Comparison of ENCODE assay signal across 25 mouse cellular contexts in the genomic region with DNA sequence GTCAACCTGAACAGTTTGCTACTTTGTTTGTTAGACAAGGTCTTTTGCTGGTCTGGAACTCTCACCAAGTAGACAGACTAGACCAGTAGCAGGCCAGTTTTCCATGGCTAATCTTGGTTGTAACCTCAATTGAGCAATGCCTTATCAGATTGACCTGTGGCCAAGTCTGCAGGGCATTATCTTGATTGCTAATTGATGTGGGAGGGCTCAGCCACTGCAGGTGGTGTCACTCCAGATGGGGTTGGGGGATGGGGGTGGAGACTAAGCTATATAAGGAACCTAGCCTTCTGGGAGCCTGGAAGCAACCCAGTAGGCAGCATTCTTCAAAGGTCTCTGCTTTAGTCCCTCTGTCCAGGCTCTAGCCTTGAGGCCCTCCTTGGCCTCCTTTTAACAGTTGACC. TPM values are rescaled to one million over a fixed set of nuclear protein-coding genes. Genes with fewer than 3 reads are reported as not detected.
DNase-seq lines count a peak whose midpoint lies in the region; ATAC-seq lines count a peak whose summit lies in the region.
"Had no signal": no experiment of that assay in that cellular context is flagged by ENCODE, and none has a peak within 500 bp of the region (broad histone marks: within the 10 kb centered on the region; RNA-seq: fewer than 3 reads in every experiment).

No protein-coding gene starts in this region.

- 0 out of 2 replicates have a peak, but pooled peaks cover 2% of the 10 kb centered on the region for H3K4me1 ChIP-seq in kidney, embryonic 16.5 days (ENCODE audit: insufficient read depth, low read length)
- H3K4me1 ChIP-seq in liver, embryonic 12.5 days, result peaks cover 5% of the 10 kb centered on the region

- H3K36me3 ChIP-seq in kidney, embryonic 16.5 days (ENCODE audit: insufficient read depth, low read length), result no peaks in the 10 kb centered on the region
- no peaks in the 10 kb centered on the region for H3K36me3 ChIP-seq in liver, embryonic 12.5 days
- H3K36me3 ChIP-seq: embryonic facial prominence, embryonic 12.5 days; forebrain, embryonic 12.5 days; heart, embryonic 10.5 days; hindbrain, embryonic 15.5 days; kidney, embryonic 15.5 days had no signal

- no peaks in the 10 kb centered on the region for H3K27me3 ChIP-seq in kidney, embryonic 16.5 days (ENCODE audit: insufficient read depth, low read length)
- H3K27me3 ChIP-seq in liver, embryonic 12.5 days (replicated peaks), result peaks cover 23% of the 10 kb centered on the region
- H3K27me3 ChIP-seq: kidney, embryonic 15.5 days had no signal

- peak; percentile 27 to 45 for DNase-seq in kidney, postnatal 25 days
- DNase-seq in R1 (ENCODE audit: low read depth, low spot score), result peak; percentile 68
- DNase-seq in yolk sac, embryonic 10.5 days (ENCODE audit: low spot score), result peak; percentile 56
- DNase-seq in ovary, adult 18-20 months (ENCODE audit: low spot score), result no peak
- no peak for DNase-seq in spleen, adult 12 weeks (ENCODE audit: low spot score)
- DNase-seq: adrenal gland, postnatal 36 days; gastrocnemius, postnatal 36 days; lung, adult 2 months; lung, postnatal 14 days; midbrain, embryonic 14.5 days; retina, postnatal 1 day; thymus, adult 18-20 months; thymus, postnatal 36 days had no signal

- 0 out of 2 replicates have a peak, but pooled peaks cover 3% of the 10 kb centered on the region for H3K9me3 ChIP-seq in kidney, embryonic 16.5 days (ENCODE audit: low read length)
- H3K9me3 ChIP-seq in liver, embryonic 12.5 days (replicated peaks), result no peaks in the 10 kb centered on the region
- H3K9me3 ChIP-seq: embryonic facial prominence, embryonic 12.5 days; forebrain, embryonic 12.5 days; heart, embryonic 10.5 days; hindbrain, embryonic 15.5 days; kidney, embryonic 15.5 days had no signal

- H3K9ac ChIP-seq in kidney, embryonic 16.5 days (replicated peaks; ENCODE audit: low read length), result no peak overlapping the region
- no peak overlapping the region for H3K9ac ChIP-seq in liver, embryonic 12.5 days
- H3K9ac ChIP-seq: embryonic facial prominence, embryonic 12.5 days; forebrain, embryonic 12.5 days; hindbrain, embryonic 15.5 days; kidney, embryonic 15.5 days had no signal

- no peak overlapping the region for H3K4me3 ChIP-seq in kidney, embryonic 16.5 days (ENCODE audit: low read length)
- H3K4me3 ChIP-seq in liver, embryonic 12.5 days, result no peak overlapping the region
- H3K4me3 ChIP-seq: embryonic facial prominence, embryonic 12.5 days; forebrain, embryonic 12.5 days; heart, embryonic 10.5 days; hindbrain, embryonic 15.5 days; kidney, embryonic 15.5 days had no signal

- no peak overlapping the region for H3K4me2 ChIP-seq in kidney, embryonic 16.5 days (replicated peaks; ENCODE audit: low read depth, low read length)
- no peak overlapping the region for H3K4me2 ChIP-seq in liver, embryonic 12.5 days
- H3K4me2 ChIP-seq: embryonic facial prominence, embryonic 12.5 days; forebrain, embryonic 12.5 days; hindbrain, embryonic 15.5 days; kidney, embryonic 15.5 days had no signal

- H3K27ac ChIP-seq in kidney, embryonic 16.5 days (ENCODE audit: low read length), result no peak overlapping the region
- no peak overlapping the region; the same call in 1 of the 2 replicates for H3K27ac ChIP-seq in liver, embryonic 12.5 days
- H3K27ac ChIP-seq: embryonic facial prominence, embryonic 12.5 days; forebrain, embryonic 12.5 days; heart, embryonic 10.5 days; hindbrain, embryonic 15.5 days; kidney, embryonic 15.5 days had no signal

- ATAC-seq in kidney, embryonic 16.5 days (ENCODE audit: low FRiP score, low TSS enrichment), result no peak
- ATAC-seq in liver, embryonic 12.5 days, result peak; percentile 46; the same call in 1 of the 2 replicates

RNA-seq across cellular contexts. Expression of gene Arhgap35, which starts 8.9 kb away (rescaled TPM):
- 17.3 and 18.9 TPM in 2 replicates for polyA plus RNA-seq in kidney, embryonic 16.5 days (2015; fragmentation: Nextera tagmentation; extraction: Ambion mirVana)
- polyA plus RNA-seq in liver, embryonic 12.5 days (2016; fragmentation: Nextera tagmentation; extraction: Ambion mirVana), result 4.4 and 4.7 TPM in 2 replicates

RNA-seq across cellular contexts. Expression of gene Ceacam15, which starts 51.8 kb away (rescaled TPM):
- polyA plus RNA-seq in kidney, embryonic 16.5 days (2015; fragmentation: Nextera tagmentation; extraction: Ambion mirVana), result not detected in 2 replicates
- not detected in 2 replicates for polyA plus RNA-seq in liver, embryonic 12.5 days (2016; fragmentation: Nextera tagmentation; extraction: Ambion mirVana)
- polyA plus RNA-seq: C2C12; embryonic facial prominence, embryonic 12.5 days; forebrain, embryonic 12.5 days; hindbrain, embryonic 15.5 days; intestine, embryonic 14.5 days; kidney, embryonic 15.5 days; limb, embryonic 11.5 days; lung, adult 2 months; midbrain, embryonic 14.5 days; neural tube, embryonic 11.5 days; stomach, embryonic 16.5 days had no signal

Comparison
In these comparisons a context has a peak if more than half of its experiments do, and no peak if none do; other contexts are left out.
1. DNase-seq: peak in kidney, postnatal 25 days (2 of 2), R1 (single experiment) and yolk sac, embryonic 10.5 days (single experiment); none in ovary, adult 18-20 months (single experiment) and spleen, adult 12 weeks (single experiment).